Mouse (Mus musculus) limb, embryonic 13.5 days (tissue): ENCODE results near the gene 4930507D05Rik. TPM values are rescaled to one million over a fixed set of nuclear protein-coding genes. Genes with fewer than 3 reads are reported as not detected.
A peak's percentile ranks its signal among the peaks of the same experiment; 100 is the strongest.
"Not testable (repeated sequence)": the region's sequence is repeated elsewhere in the genome, so short reads cannot be mapped to it uniquely, and the experiment has no call there.

Experiments used
- ATAC-seq: fragments of 200-750 bp; cut with Nextera tagmentation; 2 replicates; pipeline ENCODE4 v1.8.0; 2017; ENCODE audit warnings: low read depth, moderate number of reproducible peaks, moderate TSS enrichment; ENCODE audit not compliant: low FRiP score
- H3K27ac ChIP-seq: fragments of 300-500 bp; sonication (generic); 2 replicates; pipeline ENCODE4 v1.5.1; 2015; ENCODE audit warnings: inconsistent platforms, mild to moderate bottlenecking, moderate library complexity
- H3K27me3 ChIP-seq: fragments of 300-500 bp; sonication (generic); 2 replicates; pipeline ENCODE4 v1.6.1; 2015; ENCODE audit warnings: mild to moderate bottlenecking, inconsistent platforms
- H3K36me3 ChIP-seq: fragments of 300-500 bp; sonication (generic); 2 replicates; pipeline ENCODE4 v1.6.1; 2015; ENCODE audit warnings: inconsistent platforms, mild to moderate bottlenecking, moderate library complexity
- H3K4me1 ChIP-seq: fragments of 300-500 bp; sonication (generic); 2 replicates; pipeline ENCODE4 v1.6.1; 2015; ENCODE audit warnings: inconsistent platforms
- H3K4me2 ChIP-seq: fragments of 300-500 bp; sonication (generic); replicated peaks from 2 replicates; pipeline ENCODE4 v1.6.1; 2015; ENCODE audit warnings: inconsistent platforms, mild to moderate bottlenecking, moderate library complexity
- H3K4me3 ChIP-seq: fragments of 300-500 bp; sonication (generic); 2 replicates; pipeline ENCODE4 v1.5.1; 2015; ENCODE audit warnings: moderate library complexity, mild to moderate bottlenecking, inconsistent platforms
- H3K9ac ChIP-seq: fragments of 300-500 bp; sonication (generic); 2 replicates; pipeline ENCODE4 v1.6.1; 2015; ENCODE audit warnings: mild to moderate bottlenecking, inconsistent platforms
- H3K9me3 ChIP-seq: fragments of 300-500 bp; sonication (generic); 2 replicates; pipeline ENCODE4 v1.6.1; 2016; ENCODE audit warnings: inconsistent platforms
- whole genome bisulfite sequencing: fragments of 180-500 bp; shearing (Covaris S2); methylation state at CpG from one replicate; pipeline ENCODE4 v1.1.7; 2015; 5-methylcytosine and 5-hydroxymethylcytosine counted together
- polyA plus RNA-seq: library from polyadenylated mRNA; unstranded; fragments of >200 nt; fragmentation: Nextera tagmentation; extraction: Ambion mirVana; gene quantifications from 2 replicates; pipeline ENCODE4 v1.2.1, GENCODE M21; 2015

The 4930507D05Rik gene
- polyA plus RNA-seq, 1 experiment from 2014 or later = 0.39 TPM

DNA sequence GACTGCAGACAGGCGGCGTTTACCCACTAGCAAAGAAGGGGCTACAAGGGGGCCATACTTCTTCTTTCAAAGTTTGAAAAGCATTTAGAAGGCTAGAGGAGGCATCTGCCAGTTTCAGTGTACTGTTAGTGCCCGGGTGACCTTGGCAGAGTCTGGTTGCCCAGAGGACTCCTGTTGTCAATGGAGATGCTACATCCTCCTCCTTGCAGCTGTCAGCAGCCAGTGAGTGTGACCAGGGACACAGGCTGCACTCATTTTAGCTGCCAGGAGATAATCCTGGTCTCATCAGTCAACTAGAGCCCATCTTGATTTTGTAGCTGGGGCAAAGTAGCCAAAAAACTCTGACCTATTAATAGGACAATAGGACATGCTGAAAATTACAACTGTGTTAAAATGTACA lies 28.2 kb upstream of the 4930507D05Rik start:
- Histone ChIP-seq H3K4me2 (no peak overlapping the region; the same call in 1 of the 2 replicates), H3K4me3 (no peak overlapping the region), H3K9me3 (no peaks in the 10 kb centered on the region), H3K9ac (no peak overlapping the region), H3K27me3 (no peaks in the 10 kb centered on the region), H3K27ac (no peak overlapping the region), H3K36me3 (no peaks in the 10 kb centered on the region), H3K4me1 (peaks cover 28% of the 10 kb centered on the region)
- WGBS = 89% methylated on average over 3 of the region's 3 CpGs
- ATAC-seq = no peak

DNA sequence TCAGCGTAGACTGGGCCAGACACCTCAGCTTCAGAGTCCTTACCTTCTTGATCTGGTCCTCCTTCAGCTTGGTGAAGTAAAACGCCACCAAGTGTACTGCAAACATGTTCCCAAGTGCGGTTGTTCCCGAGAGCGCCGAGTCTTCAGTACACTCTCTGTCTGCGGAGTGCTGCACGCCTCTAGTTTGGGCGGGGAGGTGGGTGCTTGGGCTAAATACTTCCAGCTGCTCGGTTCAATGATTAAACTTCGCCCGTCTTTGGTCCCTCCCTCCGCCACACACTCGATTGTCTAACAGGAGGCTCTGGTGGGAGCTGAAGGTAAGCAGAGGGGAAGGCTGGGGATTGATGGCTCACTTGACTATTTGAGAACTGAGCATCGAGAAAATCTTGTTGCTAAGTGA lies 27.0 kb upstream of the 4930507D05Rik start, which contains the start of gene Hkdc1:
Hkdc1 (minus strand) TSS at position 237 of the 400 bp plus-strand sequence.
- peak; percentile 31; the same call in 1 of the 2 replicates for ATAC-seq
- Histone ChIP-seq H3K36me3 (no peaks in the 10 kb centered on the region), H3K27me3 (no peaks in the 10 kb centered on the region), H3K4me1 (peaks cover 35% of the 10 kb centered on the region), H3K4me2 (peak within 1 kb of the TSS; percentile 46), H3K9ac (no peak within 1 kb of the TSS), H3K4me3 (no peak within 1 kb of the TSS; the same call in 1 of the 2 replicates), H3K27ac (peak within 1 kb of the TSS; percentile 11; the same call in 1 of the 2 replicates), H3K9me3 (no peaks in the 10 kb centered on the region)
- WGBS = 23% methylated on average over 15 of the region's 15 CpGs

DNA sequence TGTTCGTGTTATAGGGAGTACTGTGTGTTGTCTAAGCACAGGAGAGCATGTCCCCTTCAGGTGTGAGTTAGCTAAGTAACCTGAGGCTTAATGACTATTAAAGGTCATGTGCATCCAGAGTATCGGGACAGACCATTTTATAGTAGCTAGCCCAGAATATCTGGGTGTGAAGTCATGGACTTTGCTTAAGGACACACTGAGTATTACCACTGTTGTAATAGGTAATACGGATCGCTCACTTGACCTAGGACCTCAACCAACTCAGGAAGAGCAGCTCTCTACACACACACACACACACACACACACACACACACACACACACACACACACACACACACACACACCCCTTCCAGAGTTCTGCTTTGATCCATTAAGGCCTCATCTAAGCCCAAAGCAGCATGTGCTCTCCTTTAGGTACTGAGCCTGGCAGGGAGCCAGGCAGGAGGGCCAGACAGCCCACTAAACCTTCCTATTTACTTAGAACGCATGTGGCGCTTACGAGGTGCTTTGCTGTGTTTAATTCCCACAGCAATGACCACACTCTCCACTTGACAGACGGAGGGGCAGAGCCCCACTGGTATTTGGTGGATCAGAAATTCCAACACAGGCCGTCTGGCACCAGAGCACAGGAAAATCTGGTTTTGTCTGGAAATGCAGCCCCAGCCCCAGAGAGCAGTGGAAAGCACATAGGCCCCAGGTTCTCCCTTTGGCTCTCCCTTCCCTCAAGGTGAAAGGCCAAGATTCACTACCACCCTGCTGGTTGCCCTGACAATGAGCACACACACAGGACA lies 24.0 kb upstream of the 4930507D05Rik start:
- 26% methylated on average over 9 of the region's 9 CpGs for WGBS
- peak overlapping the region; percentile 70; the same call in 1 of the 2 replicates for H3K27ac ChIP-seq

DNA sequence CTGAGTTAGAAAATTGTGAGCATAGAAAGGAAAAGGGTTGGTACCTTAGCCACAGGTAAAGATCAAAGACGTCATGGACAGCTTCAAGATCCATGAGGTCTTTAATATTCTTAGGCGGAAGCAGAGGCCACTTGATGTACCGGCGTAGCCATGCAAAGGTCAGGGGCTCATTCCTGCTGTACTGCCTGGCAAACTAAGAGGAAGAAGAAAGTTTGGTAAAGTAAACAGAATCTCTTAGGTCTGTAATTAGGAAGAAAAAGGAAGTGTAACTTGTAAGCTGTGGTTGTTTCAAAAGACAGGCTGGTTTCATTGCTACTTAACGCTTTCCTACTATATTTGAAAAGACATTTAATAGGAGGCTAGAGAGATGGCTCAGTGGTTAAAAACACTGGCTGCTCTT lies 18.9 kb upstream of the 4930507D05Rik start:
- Histone ChIP-seq H3K4me1 (peaks cover 14% of the 10 kb centered on the region), H3K4me3 (no peak overlapping the region), H3K27ac (no peak overlapping the region), H3K36me3 (peaks cover 78% of the 10 kb centered on the region), H3K9ac (no peak overlapping the region), H3K9me3 (no peaks in the 10 kb centered on the region), H3K27me3 (no peaks in the 10 kb centered on the region), H3K4me2 (no peak overlapping the region)
- ATAC-seq = no peak
- 92% methylated on average over 5 of the region's 5 CpGs for WGBS

More for the DNA sequence above, 24.0 kb upstream of the 4930507D05Rik start:
- H3K4me3 ChIP-seq = no peak overlapping the region
- peaks cover 35% of the 10 kb centered on the region for H3K4me1 ChIP-seq
- H3K9ac ChIP-seq = no peak overlapping the region
- ATAC-seq = peak; percentile 82
- no peaks in the 10 kb centered on the region for H3K9me3 ChIP-seq
- peaks cover 28% of the 10 kb centered on the region for H3K36me3 ChIP-seq
- no peaks in the 10 kb centered on the region for H3K27me3 ChIP-seq
- H3K4me2 ChIP-seq = no peak overlapping the region

DNA sequence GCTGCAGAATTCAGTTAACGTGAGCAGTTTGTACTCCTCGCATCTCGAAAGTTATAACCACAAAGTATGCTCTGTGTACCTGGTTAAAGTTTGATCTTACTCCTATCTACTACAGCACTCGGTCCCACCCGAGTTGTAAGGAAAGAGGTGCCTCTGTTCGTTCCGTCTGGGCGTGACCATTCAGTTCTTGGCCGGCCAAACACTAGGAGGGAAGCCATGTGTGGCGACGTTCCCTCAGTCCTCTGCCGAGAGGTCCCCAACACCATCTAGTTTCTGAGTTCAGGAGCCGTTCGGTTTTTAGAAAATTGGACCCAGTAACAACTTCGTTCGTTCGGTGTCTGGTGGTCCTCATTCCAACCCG lies 971 bp downstream of the 4930507D05Rik start:
- peak overlapping the region; percentile 76; the same call in 1 of the 2 replicates for H3K27ac ChIP-seq
- 0 out of 2 replicates have a peak, but pooled peaks have one; percentile 5 for ATAC-seq
- peak overlapping the region; percentile 71 for H3K4me2 ChIP-seq
- no peaks in the 10 kb centered on the region for H3K9me3 ChIP-seq
- peaks cover 29% of the 10 kb centered on the region for H3K36me3 ChIP-seq
- 34% methylated on average over 18 of the region's 18 CpGs for WGBS
- H3K9ac ChIP-seq = peak overlapping the region; percentile 97
- H3K4me1 ChIP-seq = peaks cover 16% of the 10 kb centered on the region
- H3K27me3 ChIP-seq = no peaks in the 10 kb centered on the region
- peak overlapping the region; percentile 99 for H3K4me3 ChIP-seq

DNA sequence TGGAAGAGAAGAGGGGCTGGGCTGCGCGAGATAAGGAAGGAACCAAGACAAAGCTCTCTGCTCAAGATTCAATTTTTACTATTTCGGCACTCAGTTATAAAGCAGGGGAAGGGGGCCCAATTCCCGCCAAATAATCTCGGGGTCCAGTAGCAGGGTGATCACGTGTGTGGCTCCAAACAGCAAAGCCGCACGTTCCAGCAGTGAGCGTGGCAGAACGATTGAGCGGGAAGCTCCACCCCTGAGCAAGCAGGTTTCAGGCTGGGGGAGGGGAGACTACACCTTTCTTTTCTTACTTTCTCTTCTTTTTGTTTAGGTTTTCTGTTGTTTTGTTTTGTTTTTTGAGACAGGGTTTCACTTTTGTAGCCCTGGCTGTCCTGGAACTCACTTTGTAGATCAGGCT lies 2.7 kb downstream of the 4930507D05Rik start:
- 68% methylated on average over 11 of the region's 11 CpGs for WGBS

DNA sequence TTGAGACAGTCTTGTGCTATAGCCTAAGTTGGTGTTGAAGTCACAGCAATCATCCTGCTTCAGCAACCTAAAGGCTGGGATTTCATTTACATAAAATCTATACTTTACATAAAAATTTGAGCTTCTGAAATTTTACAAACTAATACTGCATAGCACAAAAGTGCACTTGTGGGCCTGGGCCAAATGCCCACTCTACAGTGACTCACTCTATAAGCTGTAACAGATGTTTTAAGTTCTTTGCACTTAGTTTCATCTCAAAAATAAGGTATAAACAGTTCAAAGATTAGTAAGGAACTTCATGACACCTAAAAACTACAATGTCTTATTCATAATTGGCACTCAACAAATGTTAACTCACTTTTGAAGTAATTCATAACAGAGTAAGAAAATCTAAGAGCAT lies 12.0 kb downstream of the 4930507D05Rik start:
- Histone ChIP-seq H3K27me3 (no peaks in the 10 kb centered on the region), H3K4me2 (no peak overlapping the region), H3K27ac (no peak overlapping the region), H3K9me3 (no peaks in the 10 kb centered on the region), H3K36me3 (peaks cover 76% of the 10 kb centered on the region), H3K4me1 (no peaks in the 10 kb centered on the region), H3K9ac (no peak overlapping the region), H3K4me3 (no peak overlapping the region)
- ATAC-seq = no peak

More for the DNA sequence above, 2.7 kb downstream of the 4930507D05Rik start:
- H3K4me1 ChIP-seq = peaks cover 16% of the 10 kb centered on the region
- ATAC-seq, H3K9me3 ChIP-seq, H3K27ac ChIP-seq, H3K4me3 ChIP-seq, H3K9ac ChIP-seq, H3K4me2 ChIP-seq, H3K27me3 ChIP-seq: not testable (repeated sequence)
- peaks cover 27% of the 10 kb centered on the region for H3K36me3 ChIP-seq

DNA sequence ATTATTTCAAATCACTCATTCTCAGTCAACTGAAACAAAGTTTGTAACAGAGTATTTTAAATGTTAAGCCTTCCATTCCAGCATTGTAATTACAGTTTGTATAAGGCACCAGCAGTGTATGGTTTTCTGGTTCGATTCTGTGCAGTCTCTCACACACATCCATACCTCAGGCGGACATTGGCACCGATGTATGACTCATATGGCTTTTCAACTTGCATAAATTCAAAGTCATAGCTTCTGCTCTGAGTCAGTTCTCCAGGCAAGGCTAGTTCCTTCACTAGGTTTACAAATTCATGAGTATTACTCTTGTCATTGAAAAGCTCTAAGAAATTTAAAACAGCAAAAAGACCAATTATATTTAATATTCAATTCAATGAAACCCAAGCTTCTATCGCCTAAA lies 20.4 kb downstream of the 4930507D05Rik start:
- H3K9me3 ChIP-seq = no peaks in the 10 kb centered on the region
- no peak overlapping the region for H3K4me3 ChIP-seq
- WGBS = 92% methylated on average over 4 of the region's 4 CpGs
- peaks cover 22% of the 10 kb centered on the region for H3K36me3 ChIP-seq
- no peaks in the 10 kb centered on the region for H3K27me3 ChIP-seq
- no peaks in the 10 kb centered on the region for H3K4me1 ChIP-seq
- no peak overlapping the region for H3K27ac ChIP-seq
- no peak for ATAC-seq
- H3K9ac ChIP-seq = no peak overlapping the region
- no peak overlapping the region for H3K4me2 ChIP-seq

DNA sequence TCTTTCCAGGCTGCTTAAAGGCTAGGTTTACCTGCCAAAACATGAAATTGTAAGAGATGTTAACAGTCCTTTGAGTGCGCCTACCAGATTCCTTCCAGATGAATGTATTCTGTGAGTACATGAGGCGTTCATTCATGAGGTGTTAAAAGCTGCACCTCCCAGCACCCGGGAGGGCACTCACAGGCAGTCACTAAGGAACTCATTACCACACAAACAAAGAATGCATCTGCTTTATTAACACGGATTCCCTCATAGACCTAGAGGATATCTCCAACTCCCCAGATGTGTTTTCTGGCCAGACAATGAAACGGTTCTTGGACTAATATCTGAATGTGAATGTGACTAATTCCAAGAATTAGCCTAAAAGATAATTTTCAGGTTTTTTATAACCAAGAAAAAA lies 21.8 kb downstream of the 4930507D05Rik start:
- no peaks in the 10 kb centered on the region for H3K27me3 ChIP-seq
- H3K4me2 ChIP-seq = no peak overlapping the region
- no peaks in the 10 kb centered on the region for H3K9me3 ChIP-seq
- 52% methylated on average over 5 of the region's 5 CpGs for WGBS
- H3K4me1 ChIP-seq = no peaks in the 10 kb centered on the region
- no peak overlapping the region for H3K9ac ChIP-seq
- H3K27ac ChIP-seq = no peak overlapping the region
- ATAC-seq = no peak
- H3K4me3 ChIP-seq = no peak overlapping the region
- peaks cover 14% of the 10 kb centered on the region for H3K36me3 ChIP-seq

DNA sequence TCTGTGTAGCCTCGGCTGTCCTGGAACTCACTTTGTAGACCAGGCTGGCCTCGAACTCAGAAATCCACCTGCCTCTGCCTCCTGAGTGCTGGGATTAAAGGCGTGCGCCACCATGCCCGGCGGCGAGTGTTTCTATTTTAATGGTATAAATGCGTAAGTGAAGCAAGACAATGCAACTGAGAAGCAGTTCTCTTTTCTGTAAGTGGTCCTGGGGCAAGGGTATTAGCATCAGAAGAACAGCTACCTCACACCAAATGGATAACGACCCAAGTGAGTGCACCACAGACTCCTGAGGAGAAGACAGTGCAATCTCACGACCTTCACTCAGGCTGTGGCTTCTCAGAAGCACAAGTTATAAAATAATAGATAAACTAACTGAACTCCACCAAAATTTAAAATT lies 25.7 kb downstream of the 4930507D05Rik start:
- ATAC-seq = no peak
- no peaks in the 10 kb centered on the region for H3K9me3 ChIP-seq
- H3K4me2 ChIP-seq = no peak overlapping the region
- no peak overlapping the region for H3K4me3 ChIP-seq
- peaks cover 9% of the 10 kb centered on the region for H3K36me3 ChIP-seq
- no peak overlapping the region for H3K9ac ChIP-seq
- H3K4me1 ChIP-seq = no peaks in the 10 kb centered on the region
- no peaks in the 10 kb centered on the region for H3K27me3 ChIP-seq
- no peak overlapping the region for H3K27ac ChIP-seq
- 86% methylated on average over 10 of the region's 10 CpGs for WGBS

DNA sequence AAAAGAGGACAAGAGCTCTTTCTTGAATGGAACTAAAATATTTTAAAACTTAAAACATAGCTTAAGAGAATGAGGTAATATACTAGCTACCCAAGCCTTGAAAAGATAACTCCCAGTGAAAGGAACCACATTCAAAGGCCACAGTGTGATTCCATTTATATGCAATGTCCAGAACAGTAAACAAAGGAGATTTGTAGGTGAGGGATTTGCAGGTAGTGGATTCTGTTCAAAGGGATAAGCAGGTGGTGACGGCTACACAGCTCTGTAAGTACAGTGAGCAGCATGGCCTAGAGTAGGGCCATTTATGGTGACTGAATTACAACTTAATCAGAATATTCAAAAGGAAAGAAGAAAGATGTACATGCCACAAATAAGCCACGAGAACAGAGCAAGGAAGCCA lies 27.7 kb downstream of the 4930507D05Rik start:
- Histone ChIP-seq H3K9ac (no peak overlapping the region), H3K27ac (no peak overlapping the region), H3K4me2 (no peak overlapping the region), H3K4me1 (peaks cover 7% of the 10 kb centered on the region; the same call in 1 of the 2 replicates), H3K9me3 (no peaks in the 10 kb centered on the region), H3K4me3 (no peak overlapping the region), H3K27me3 (no peaks in the 10 kb centered on the region), H3K36me3 (peaks cover 9% of the 10 kb centered on the region)
- 79% methylated on average over 2 of the region's 2 CpGs for WGBS
- no peak for ATAC-seq

DNA sequence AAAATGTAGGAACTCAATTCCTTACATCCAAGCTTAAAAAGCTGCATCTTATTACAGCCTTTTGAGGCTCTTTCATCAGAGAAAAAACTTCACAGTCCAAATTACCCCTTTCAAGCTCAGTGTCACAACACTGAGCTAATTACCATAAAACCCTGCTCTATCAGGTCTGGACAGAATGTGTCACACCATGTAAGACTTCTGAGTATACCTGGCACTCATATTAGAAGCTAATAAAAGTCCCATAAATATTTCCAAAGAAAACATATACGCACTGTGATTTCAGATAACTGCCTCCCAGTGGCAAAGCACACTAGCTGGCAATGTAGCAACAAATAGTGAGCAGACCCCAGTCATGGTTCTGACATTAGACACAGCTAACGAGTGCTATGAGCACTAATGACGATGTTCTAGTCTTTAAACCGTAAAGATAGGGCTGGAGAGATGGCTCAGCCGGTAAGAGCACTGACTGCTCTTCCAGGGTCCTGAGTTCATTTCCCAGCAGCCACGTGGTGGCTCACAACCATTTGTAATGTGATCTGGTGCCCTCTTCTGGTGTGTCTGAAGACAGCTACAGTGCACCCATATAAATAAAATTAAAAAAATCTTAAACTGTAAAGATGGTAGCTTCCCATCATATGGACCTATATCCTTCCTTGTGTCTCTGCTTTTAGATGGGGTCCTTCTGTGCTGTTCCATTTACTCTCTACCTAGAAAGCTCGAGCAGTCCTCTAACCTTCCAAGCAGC lies 32.0 kb downstream of the 4930507D05Rik start:
- no peak overlapping the region for H3K4me3 ChIP-seq
- peaks cover 10% of the 10 kb centered on the region for H3K4me1 ChIP-seq
- no peak overlapping the region for H3K9ac ChIP-seq
- WGBS = 40% methylated on average over 7 of the region's 7 CpGs
- peaks cover 9% of the 10 kb centered on the region for H3K36me3 ChIP-seq
- H3K9me3 ChIP-seq = no peaks in the 10 kb centered on the region
- H3K4me2 ChIP-seq = no peak overlapping the region
- H3K27ac ChIP-seq = no peak overlapping the region
- ATAC-seq = no peak
- H3K27me3 ChIP-seq = no peaks in the 10 kb centered on the region
